Mouse (Mus musculus) left cerebral cortex, postnatal 25 days (tissue): Measurements from ENCODE around the gene Acot6. TPM values are rescaled to one million over a fixed set of nuclear protein-coding genes. Genes with fewer than 3 reads are reported as not detected.

Source experiments
- DNase-seq, 2 experiments: peaks; one replicate each; pipeline ENCODE4 v3.0.0; 2022; ENCODE audit warnings: low spot score in 2 of 2, mixed read lengths in 1 of 2
- intact Hi-C: fragments of 180-260 bp; cut with DNase I; formaldehyde crosslinking; loops from one replicate; pipeline ENCODE4 v1.15.1; 2025
- total RNA-seq, 2 experiments: library from RNA; stranded (reverse); gene quantifications; 2 replicates each; pipeline ENCODE4 v1.2.3; 2021

Gene Acot6
- total RNA-seq, 2 experiments from 2014 or later = 3.7 to 3.9 TPM

DNA sequence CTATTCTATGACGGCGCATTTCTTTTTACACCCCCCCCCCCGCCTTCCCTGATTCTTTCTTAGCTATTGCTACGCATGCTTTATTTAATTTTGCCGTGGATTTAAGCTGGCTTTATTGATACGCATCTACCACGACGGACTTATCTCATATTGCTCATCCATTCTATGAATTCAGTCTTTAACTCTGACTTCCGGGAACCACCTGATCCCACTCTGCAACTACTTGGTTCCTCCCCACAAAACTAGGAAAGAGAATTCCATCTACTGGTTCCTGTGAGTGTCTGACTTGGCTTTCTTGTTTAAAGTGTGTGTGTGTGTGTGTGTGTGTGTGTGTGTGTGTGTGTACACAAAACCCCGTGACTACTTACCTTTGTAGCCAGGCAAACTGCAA is 48.2 kb downstream of the Acot6 start:
- intact Hi-C loops = no loop called here
- DNase-seq = no peak

DNA sequence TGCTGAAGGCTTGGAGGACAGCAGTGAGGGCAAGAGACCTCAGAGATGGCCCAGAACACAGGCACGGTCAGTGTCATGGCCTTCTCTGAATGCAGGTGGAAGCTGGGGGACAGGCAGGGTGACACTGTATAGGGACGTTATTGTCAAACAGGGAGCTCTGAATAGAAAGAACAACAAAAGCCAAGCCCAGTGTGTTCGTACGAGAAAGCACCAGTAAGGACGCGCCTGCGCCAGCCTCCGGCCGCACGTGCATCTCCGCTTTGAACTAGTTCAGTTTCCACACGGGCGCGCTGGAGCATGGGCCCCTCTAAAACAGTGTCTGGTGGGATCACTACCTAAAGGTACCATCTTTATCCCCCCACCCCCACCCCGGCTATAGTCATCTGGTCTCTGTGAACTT is 49.5 kb downstream of the Acot6 start:
- no peak for DNase-seq
- intact Hi-C loops = no loop called here

DNA sequence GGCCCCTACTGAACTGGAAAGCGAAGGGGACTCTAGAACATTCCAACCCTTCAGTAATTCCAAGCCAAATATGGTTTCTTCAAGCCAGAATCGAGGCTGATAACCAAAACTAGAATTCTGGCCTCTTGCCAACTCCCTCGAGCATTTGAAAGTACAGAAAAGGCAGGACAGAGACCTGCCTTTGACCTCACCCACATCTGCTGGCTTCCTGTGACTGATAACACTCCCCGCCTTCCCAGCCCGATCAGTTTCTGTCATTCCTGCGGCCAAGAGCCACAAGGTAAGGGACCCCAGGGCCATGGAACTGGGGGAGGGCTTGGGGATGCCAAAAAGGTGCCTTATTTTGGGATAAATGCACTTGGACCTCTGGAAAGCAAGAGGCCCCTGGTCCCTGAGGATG is 50.5 kb downstream of the Acot6 start:
- DNase-seq = no peak
- intact Hi-C loops = no loop called here

DNA sequence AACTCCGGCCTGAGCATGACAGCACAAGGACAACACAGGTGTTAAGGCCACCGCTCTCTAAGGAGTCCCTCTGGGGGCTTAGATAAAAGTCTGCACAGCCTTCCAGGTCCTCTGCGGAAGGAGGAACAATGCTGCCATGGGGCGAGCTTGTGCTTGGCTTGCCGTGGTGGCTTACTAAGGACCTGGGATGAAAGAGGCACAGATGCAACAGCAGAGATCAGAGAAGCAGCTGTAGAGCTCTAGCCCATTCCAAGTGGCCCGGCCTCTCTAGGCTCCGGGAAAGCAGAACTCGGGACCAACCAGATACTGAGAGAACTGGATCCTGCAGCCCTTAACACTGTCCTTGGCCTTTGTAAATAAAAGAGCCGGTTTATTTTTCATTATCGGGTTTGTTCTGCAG is 51.5 kb downstream of the Acot6 start:
- DNase-seq = no peak
- intact Hi-C loops = no loop called here

DNA sequence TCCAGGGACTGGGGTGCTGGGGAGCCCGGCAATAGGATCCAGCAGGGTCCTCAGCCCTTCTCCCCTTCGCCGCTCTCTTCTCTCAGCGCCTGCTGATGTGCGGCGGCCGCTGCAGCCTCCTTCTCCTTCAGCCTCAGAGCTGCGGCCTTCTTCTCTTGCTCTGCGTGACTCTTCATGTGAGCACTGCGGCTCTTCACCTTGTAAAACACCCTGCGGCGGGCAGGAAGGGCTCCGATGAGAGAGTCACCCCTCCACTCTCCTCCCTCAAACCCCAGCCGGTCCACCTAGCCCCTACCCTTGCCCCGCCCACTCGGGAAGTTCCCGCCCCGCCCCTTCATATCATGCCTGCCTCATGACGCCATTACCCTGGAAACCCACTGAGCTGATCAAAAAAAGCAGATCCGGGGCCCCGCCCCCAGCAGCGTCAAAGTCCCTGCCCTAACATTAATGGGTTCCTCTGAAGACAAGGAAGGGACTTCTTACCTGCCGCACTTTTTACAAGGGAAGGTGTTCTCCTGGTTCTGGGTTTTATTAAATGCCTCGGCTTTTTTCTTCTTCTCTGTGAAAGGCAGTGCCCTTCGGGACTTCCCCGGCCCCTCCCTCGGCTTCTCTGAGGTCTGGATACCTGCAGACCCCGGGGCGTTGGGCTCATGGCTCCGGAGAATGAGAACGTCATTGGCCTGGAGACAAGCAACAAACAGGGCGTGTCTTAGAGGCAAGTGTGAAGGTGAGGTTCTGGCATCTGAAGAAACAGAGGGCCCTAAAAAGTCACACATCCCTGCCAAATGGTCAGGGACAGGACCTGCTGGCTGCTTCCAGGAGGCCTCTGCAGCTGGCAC is 52.1 kb downstream of the Acot6 start:
- intact Hi-C loops = no loop called here

DNA sequence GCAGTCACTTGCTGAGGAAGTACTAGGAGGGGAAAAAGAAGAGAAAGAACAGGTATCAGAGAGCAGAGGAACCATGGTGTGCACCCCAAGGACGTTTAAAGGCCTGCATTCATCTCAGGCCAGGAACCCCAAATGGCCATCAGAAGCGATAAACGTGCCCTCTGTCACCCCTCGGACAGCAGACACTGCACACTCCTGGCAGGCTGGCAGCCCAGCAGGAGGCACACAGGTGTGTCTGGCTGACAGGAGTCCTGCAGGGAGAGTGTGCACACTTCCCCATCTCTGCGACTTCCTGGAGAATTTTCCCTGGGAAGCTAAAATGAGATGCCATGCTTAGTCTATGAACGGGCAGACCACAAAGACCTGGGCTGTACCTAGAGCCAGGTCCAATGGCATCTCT is 53.0 kb downstream of the Acot6 start:
- intact Hi-C loops = no loop called here
- DNase-seq = no peak

More for the DNA sequence above, 52.1 kb downstream of the Acot6 start:
- no peak for DNase-seq

DNA sequence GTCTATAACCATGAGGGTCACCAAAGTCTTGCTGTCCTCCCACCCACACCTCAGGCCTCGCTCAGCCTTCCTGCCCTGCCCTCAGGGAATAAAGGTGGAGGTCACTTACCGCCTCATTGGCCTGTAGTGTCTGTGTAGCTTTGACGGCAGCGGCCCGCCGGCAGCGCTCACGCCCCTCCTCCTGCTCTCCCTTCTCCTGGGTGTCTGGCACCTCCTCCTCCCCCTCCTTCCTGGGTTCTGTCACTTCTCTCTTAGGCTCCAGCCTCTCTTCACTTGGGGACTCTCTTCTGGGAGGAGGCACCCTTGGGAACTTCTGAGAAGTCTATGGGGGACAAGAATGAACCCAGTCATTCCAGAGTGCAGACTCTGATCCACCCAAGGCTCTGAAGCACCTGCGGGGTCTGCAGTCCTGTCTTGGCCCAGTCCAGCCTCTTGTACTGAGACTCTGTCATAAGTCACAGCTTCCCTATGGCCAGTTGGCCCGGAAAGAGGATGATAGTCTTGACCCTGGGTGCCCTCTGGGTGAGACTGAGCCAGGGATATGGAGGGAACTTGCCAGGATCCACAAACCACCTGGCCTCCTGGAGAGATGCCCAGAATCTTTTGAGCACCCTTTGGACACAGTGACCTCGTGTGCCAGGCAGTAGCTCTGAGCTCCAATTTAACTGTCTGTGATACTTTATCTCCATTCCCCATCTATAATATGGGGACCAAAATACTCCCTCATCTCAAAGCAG is 54.5 kb downstream of the Acot6 start:
- intact Hi-C loops = no loop called here
- no peak for DNase-seq

DNA sequence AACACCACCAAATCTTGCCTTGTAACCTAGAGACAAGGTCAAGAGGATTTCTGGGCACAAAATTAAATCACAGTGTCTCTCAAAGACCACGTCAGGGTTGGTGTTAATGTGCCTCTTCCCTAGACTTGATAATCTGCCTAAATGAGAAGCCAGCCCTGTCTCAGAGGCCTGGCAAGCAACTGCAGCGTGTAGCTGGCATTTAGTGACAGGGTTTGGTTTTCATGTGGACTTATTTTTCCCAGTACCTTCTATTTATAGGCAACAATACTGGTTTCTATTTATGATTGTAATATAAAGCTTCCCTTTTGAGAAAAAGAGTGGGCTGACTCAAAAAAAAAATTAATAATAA is 55.0 kb downstream of the Acot6 start:
- intact Hi-C loops = no loop called here

DNA sequence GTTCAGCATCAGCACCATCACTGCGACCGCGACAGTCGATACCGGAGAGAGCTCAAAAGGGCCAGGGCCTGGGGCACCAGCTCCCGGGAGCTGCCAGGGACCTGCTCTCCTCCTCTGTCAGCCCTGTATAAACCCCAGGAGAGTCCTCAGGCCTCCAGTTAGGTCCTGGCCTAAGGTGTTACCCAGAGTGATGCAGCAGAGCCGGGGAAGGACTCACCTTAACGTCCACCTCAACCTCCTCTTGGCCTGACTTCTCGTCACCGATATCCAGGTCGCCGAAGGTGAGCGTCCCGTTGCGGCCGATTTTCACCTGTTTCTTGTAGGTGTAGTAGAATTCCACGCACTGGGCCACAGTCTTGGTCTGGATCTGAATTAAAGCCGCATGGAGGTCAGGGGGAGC is 55.8 kb downstream of the Acot6 start:
- intact Hi-C loops = no loop called here
- DNase-seq = no peak

More for the DNA sequence above, 55.0 kb downstream of the Acot6 start:
- no peak for DNase-seq

DNA sequence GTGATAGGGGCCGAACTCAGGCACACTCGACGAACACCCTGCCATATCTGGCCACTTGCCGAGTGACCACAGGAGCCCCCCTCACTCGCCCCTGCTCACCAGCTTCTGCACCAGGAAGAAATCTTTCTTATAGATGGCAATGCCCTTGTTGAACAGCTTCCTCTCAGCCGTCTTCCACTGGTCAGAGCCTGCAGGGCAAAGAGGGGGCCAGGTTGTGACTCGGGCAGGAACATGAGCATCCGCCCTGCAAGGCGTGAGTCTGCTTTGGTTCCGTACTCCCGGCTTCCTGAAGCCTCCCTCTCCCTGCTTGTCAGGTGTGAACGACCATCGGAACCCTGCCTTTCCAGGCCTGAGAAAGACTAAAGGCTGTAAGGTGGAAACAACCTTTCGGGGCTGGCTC is 57.7 kb downstream of the Acot6 start:
- intact Hi-C loops = no loop called here
- DNase-seq = no peak

DNA sequence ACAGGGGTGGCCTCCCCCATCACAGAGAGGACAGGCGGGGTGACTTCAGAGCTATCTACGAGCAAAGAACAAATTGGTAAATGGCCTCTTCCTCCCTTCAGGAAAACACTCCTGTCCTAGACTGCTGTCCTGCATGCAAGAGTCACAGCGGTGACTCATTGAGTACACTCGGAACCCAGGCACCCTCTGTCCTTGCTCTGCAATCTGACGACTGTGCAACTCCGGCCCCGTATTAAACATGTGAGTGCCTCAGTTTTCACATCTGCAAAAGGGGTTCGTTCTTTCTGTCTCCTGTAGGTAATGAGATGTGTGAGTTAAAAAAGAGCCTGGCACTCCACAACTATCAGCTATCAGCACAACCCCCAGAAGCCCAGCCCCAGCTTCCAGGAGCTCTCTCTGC is 60.0 kb downstream of the Acot6 start:
- intact Hi-C loops = loop anchor here (2.0 kb wide), 1 partner anchor 88 kb away; no protein-coding TSS in a partner anchor

More for the DNA sequence above, 60.0 kb downstream of the Acot6 start:
- no peak for DNase-seq

Other genes starting within 250 kb of the Acot6 start
- gene Numb, start 178.7 kb upstream of the Acot6 start, total RNA-seq = 10 to 100 TPM; 68.3 to 74.5 TPM
- 10 to 100 TPM; 16.6 to 19.0 TPM for gene Riox1, start 150.0 kb upstream of the Acot6 start, total RNA-seq
- not detected for gene Heatr4, start 115.8 kb upstream of the Acot6 start, total RNA-seq
- 10 to 100 TPM in 1 of 2 experiments, 1 to 10 TPM in 1; 9.5 to 12.5 TPM for gene Acot2, start 112.8 kb upstream of the Acot6 start, total RNA-seq
- gene Acot1, start 91.2 kb upstream of the Acot6 start, total RNA-seq = 10 to 100 TPM; 10.3 to 13.8 TPM
- gene Acot4, start 62.3 kb upstream of the Acot6 start, total RNA-seq = 1 to 10 TPM; 2.4 to 3.7 TPM
- not detected for gene Gm49366, start 61.7 kb upstream of the Acot6 start, total RNA-seq
- gene Acot3, start 48.5 kb upstream of the Acot6 start, total RNA-seq = 1 to 10 TPM; 1.5 to 3.0 TPM
- gene Acot5, start 31.3 kb upstream of the Acot6 start, total RNA-seq = 1 to 10 TPM; 5.1 to 7.0 TPM
- 100 to 1,000 TPM; 104 to 108 TPM for gene Dnal1, start 13.7 kb downstream of the Acot6 start, total RNA-seq
- 1 to 10 TPM; 4.9 to 5.2 TPM for gene Pnma1, start 47.8 kb downstream of the Acot6 start, total RNA-seq
- gene Elmsan1, start 118.2 kb downstream of the Acot6 start, total RNA-seq = 10 to 100 TPM; 15.0 to 15.7 TPM
- 10 to 100 TPM; 28.3 to 39.1 TPM for gene Ptgr2, start 184.6 kb downstream of the Acot6 start, total RNA-seq
- 10 to 100 TPM; 37.8 to 38.7 TPM for gene Zfp410, start 216.2 kb downstream of the Acot6 start, total RNA-seq